Mouse (Mus musculus) forebrain, embryonic 16.5 days (tissue): ENCODE data around the gene Taok1. TPM values are rescaled to one million over a fixed set of nuclear protein-coding genes. Genes with fewer than 3 reads are reported as not detected.

Experiments used
- ATAC-seq: fragments of 200-750 bp; cut with Nextera tagmentation; 2 replicates; pipeline ENCODE4 v1.8.0; 2017; ENCODE audit warnings: mild to moderate bottlenecking, moderate library complexity
- H3K27ac ChIP-seq: fragments of 300-500 bp; sonication (generic); 2 replicates; pipeline ENCODE4 v1.5.1; 2014; ENCODE audit warnings: low read length, control low read depth
- H3K27me3 ChIP-seq: fragments of 300-500 bp; sonication (generic); replicated peaks from 2 replicates; pipeline ENCODE4 v1.6.1; 2014; ENCODE audit warnings: low read length; ENCODE audit not compliant: control insufficient read depth, insufficient read depth
- H3K36me3 ChIP-seq: fragments of 300-500 bp; sonication (generic); 2 replicates; pipeline ENCODE4 v1.6.1; 2014; ENCODE audit not compliant: control insufficient read depth, insufficient read depth
- H3K4me1 ChIP-seq: fragments of 300-500 bp; sonication (generic); replicated peaks from 2 replicates; pipeline ENCODE4 v1.6.1; 2014; ENCODE audit warnings: low read length; ENCODE audit not compliant: control insufficient read depth, insufficient read depth
- H3K4me2 ChIP-seq: fragments of 300-500 bp; sonication (generic); 2 replicates; pipeline ENCODE4 v1.6.1; 2014; ENCODE audit warnings: mild to moderate bottlenecking, low read length, control low read depth
- H3K4me3 ChIP-seq: fragments of 300-500 bp; sonication (generic); replicated peaks from 2 replicates; pipeline ENCODE4 v1.5.1; 2014; ENCODE audit warnings: mild to moderate bottlenecking, low read length, control low read depth
- H3K9ac ChIP-seq: fragments of 300-500 bp; sonication (generic); replicated peaks from 2 replicates; pipeline ENCODE4 v1.6.1; 2014; ENCODE audit warnings: low read depth, low read length, control low read depth
- H3K9me3 ChIP-seq: fragments of 300-500 bp; sonication (generic); 2 replicates; pipeline ENCODE4 v1.6.1; 2016; ENCODE audit warnings: low read length; ENCODE audit not compliant: control insufficient read depth
- WGBS: fragments of 180-500 bp; shearing (Covaris S2); extraction: QIAGEN DNeasy Blood & Tissue Kit; methylation state at CpG from one replicate; pipeline ENCODE4 v1.1.7; 2014; 5-methylcytosine and 5-hydroxymethylcytosine counted together
- polyA plus RNA-seq: library from polyadenylated mRNA; unstranded; fragments of >200 nt; fragmentation: Nextera tagmentation; extraction: Ambion mirVana; gene quantifications from 2 replicates; pipeline ENCODE4 v1.2.1, GENCODE M21; 2015

Taok1 gene
- polyA plus RNA-seq, 1 experiment from 2014 or later = 27.5 TPM

- no peak overlapping the region for H3K27ac ChIP-seq
- H3K9me3 ChIP-seq = no peaks in the 10 kb centered on the region
- WGBS = 90% methylated on average over 22 of the region's 22 CpGs
- no peak overlapping the region for H3K4me3 ChIP-seq
- no peaks in the 10 kb centered on the region for H3K27me3 ChIP-seq
- no peak overlapping the region for H3K4me2 ChIP-seq
- ATAC-seq = no peak
- peaks cover 13% of the 10 kb centered on the region for H3K4me1 ChIP-seq
- H3K9ac ChIP-seq = no peak overlapping the region
- H3K36me3 ChIP-seq = peaks cover 24% of the 10 kb centered on the region
These were observed 102.2 kb downstream of the Taok1 start for GRCm38 (mm10) chr11:77505291-77505980.

DNA sequence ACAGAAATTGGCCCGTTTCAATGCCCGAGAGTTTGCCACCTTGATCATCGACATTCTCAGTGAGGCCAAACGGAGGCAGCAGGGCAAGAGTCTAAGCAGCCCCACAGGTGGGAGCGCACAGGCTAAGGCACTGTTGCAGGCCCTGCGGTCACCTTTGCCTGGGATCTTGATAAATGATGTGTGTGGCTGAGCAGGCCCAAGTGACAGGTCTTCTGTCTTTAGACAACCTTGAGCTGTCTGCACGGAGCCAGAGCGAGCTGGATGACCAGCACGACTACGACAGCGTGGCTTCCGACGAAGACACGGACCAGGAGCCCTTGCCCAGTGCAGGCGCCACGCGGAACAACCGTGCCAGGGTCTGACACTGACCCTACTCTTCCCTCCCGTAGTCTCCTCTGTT is 103.2 kb downstream of the Taok1 start:
- no peak overlapping the region for H3K27ac ChIP-seq
- H3K27me3 ChIP-seq = no peaks in the 10 kb centered on the region
- no peak overlapping the region for H3K4me2 ChIP-seq
- H3K9me3 ChIP-seq = no peaks in the 10 kb centered on the region
- no peak overlapping the region for H3K4me3 ChIP-seq
- no peak overlapping the region for H3K9ac ChIP-seq
- peaks cover 27% of the 10 kb centered on the region for H3K36me3 ChIP-seq
- no peak for ATAC-seq
- H3K4me1 ChIP-seq = peaks cover 14% of the 10 kb centered on the region
- 95% methylated on average over 19 of the region's 19 CpGs for WGBS

DNA sequence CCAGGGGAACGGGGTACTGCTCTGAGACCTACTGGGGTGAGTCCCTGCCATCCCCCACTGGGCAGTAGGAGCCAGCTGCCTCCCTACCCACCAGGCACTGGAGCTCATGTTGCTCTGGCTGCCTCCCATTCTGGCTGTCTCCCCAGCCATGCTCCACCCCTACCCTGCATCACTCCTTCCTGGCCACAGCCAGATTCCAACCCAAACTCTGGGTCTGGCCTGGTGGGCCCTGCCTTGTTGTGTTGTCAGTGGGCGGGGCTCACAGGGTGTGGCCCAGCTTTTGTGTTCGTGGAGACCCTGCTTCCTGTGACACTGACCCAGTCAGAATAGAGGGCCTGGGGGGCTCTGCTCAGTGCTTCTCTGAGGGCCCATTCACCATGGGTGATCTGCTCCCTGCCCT is 104.1 kb downstream of the Taok1 start:
- Histone ChIP-seq H3K27ac (no peak overlapping the region), H3K9me3 (no peaks in the 10 kb centered on the region), H3K36me3 (peaks cover 27% of the 10 kb centered on the region), H3K4me2 (no peak overlapping the region), H3K9ac (no peak overlapping the region), H3K27me3 (no peaks in the 10 kb centered on the region), H3K4me1 (peaks cover 14% of the 10 kb centered on the region), H3K4me3 (no peak overlapping the region)
- no peak for ATAC-seq
- WGBS = 66% methylated on average over 3 of the region's 3 CpGs

- Histone ChIP-seq H3K4me2 (no peak overlapping the region), H3K27ac (no peak overlapping the region), H3K36me3 (peaks cover 26% of the 10 kb centered on the region), H3K4me3 (no peak overlapping the region), H3K4me1 (peaks cover 9% of the 10 kb centered on the region), H3K27me3 (no peaks in the 10 kb centered on the region), H3K9me3 (no peaks in the 10 kb centered on the region), H3K9ac (no peak overlapping the region)
- no peak for ATAC-seq
- WGBS = 91% methylated on average over 6 of the region's 6 CpGs
These were observed 105.1 kb downstream of the Taok1 start for GRCm38 (mm10) chr11:77502481-77502880.

DNA sequence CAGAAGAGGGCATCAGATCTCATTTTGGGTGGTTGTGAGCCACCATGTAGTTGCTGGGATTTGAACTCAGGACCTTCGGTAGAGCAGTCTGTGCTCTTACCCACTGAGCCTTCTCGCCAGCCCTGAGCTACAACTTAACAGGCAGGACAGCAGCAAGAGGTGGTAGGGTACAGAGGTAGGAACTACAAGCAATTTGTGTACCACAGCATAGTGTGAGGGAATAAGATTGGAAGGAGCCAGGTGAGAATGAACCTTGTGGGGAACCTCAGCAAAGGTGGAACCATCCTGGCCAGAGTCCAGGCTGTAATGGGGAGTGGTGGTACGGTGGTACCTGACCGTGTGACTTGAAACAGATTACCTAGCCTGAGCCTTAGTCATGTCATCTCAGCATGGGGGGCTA is 105.6 kb downstream of the Taok1 start:
- Histone ChIP-seq H3K4me2 (no peak overlapping the region), H3K4me1 (peaks cover 9% of the 10 kb centered on the region), H3K9ac (no peak overlapping the region), H3K36me3 (peaks cover 21% of the 10 kb centered on the region), H3K27ac (no peak overlapping the region), H3K4me3 (no peak overlapping the region), H3K27me3 (no peaks in the 10 kb centered on the region), H3K9me3 (no peaks in the 10 kb centered on the region)
- no peak for ATAC-seq
- 90% methylated on average over 4 of the region's 4 CpGs for WGBS

DNA sequence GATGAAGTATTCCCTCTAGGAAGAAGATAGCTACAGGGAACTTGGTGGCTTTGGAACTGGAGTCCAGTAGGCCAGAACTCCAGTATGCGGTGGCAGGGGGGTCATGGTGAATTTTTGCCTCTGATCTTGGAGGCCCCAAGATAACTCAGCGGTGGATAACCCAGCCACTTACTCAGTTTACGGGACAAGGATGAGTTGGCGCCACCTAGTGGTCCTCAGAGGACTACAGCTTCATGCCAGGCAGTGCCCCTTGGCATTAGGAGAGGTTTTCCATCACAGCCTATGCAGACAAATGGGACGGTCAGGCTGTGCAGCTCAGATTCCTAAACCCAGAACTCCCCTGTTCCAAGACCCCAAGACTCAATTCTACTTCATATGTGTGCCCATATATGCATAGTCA is 106.2 kb downstream of the Taok1 start:
- peaks cover 11% of the 10 kb centered on the region for H3K4me1 ChIP-seq
- H3K4me3 ChIP-seq = no peak overlapping the region
- H3K9ac ChIP-seq = no peak overlapping the region
- H3K27ac ChIP-seq = no peak overlapping the region
- H3K9me3 ChIP-seq = no peaks in the 10 kb centered on the region
- peaks cover 18% of the 10 kb centered on the region for H3K36me3 ChIP-seq
- WGBS = 21% methylated on average over 5 of the region's 5 CpGs
- H3K27me3 ChIP-seq = no peaks in the 10 kb centered on the region
- H3K4me2 ChIP-seq = no peak overlapping the region
- ATAC-seq = peak; percentile 52; the same call in 1 of the 2 replicates

GRCm38 (mm10) chr11:77500361-77501325 is 107.0 kb downstream of the Taok1 start:
- 77% methylated on average over 17 of the region's 17 CpGs for WGBS
- H3K36me3 ChIP-seq = peaks cover 14% of the 10 kb centered on the region
- no peak for ATAC-seq

DNA sequence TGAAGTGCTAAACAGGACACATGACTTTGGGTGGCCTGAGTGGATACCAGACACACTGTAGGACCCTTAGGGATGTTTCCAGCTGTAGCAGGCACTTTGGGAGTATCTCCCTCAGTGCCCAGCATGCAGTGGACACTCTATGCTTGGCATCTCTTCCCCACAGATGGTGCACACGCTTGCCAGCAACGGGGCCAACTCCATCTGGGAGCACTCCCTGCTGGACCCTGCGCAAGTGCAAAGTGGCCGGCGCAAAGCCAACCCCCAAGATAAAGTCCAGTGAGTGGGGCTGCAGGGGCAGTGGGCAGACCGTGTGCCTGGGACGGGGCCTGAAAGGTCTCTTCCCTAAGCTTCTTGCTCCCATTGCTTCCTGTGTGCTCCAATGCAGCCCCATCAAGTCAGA is 108.3 kb downstream of the Taok1 start:
- Histone ChIP-seq H3K9ac (no peak overlapping the region), H3K27me3 (no peaks in the 10 kb centered on the region), H3K4me1 (peaks cover 25% of the 10 kb centered on the region), H3K9me3 (no peaks in the 10 kb centered on the region), H3K36me3 (peaks cover 10% of the 10 kb centered on the region), H3K4me3 (no peak overlapping the region), H3K4me2 (no peak overlapping the region), H3K27ac (no peak overlapping the region)
- WGBS = 83% methylated on average over 7 of the region's 7 CpGs
- ATAC-seq = no peak

More at GRCm38 (mm10) chr11:77500361-77501325, 107.0 kb downstream of the Taok1 start:
- Histone ChIP-seq H3K27me3 (no peaks in the 10 kb centered on the region), H3K4me1 (peaks cover 13% of the 10 kb centered on the region), H3K27ac (no peak overlapping the region), H3K4me2 (no peak overlapping the region), H3K9me3 (no peaks in the 10 kb centered on the region), H3K4me3 (no peak overlapping the region), H3K9ac (no peak overlapping the region)
